21 mouse cellular contexts compared by ENCODE assay signal in genomic region chr12:116135906-116136305, GRCm38 (mm10).
"Had no signal": no experiment of that assay in that cellular context is flagged by ENCODE, and none has a peak within 500 bp of the region (broad histone marks: within the 10 kb centered on the region; RNA-seq: fewer than 3 reads in every experiment).

No protein-coding gene starts in this region.

- DNase-seq: kidney, adult 18-20 months; kidney, postnatal 25 days; liver; lung, adult 18-20 months; lung, postnatal 10 days; lung, postnatal 36 days; spleen, adult 18-20 months; thymus, postnatal 25 days had no signal

- H3K4me3 ChIP-seq: layer of hippocampus, adult 2 months; limb, embryonic 10.5 days; limb, embryonic 13.5 days; liver, embryonic 12.5 days; liver, embryonic 15.5 days; lung, embryonic 15.5 days; megakaryocyte, embryonic 14.5 days; midbrain, embryonic 10.5 days; midbrain, embryonic 13.5 days; stomach, embryonic 15.5 days had no signal

- H3K27ac ChIP-seq: kidney, postnatal 0 days; layer of hippocampus, adult 2 months; limb, embryonic 10.5 days; limb, embryonic 13.5 days; liver, embryonic 12.5 days; liver, embryonic 15.5 days; lung, embryonic 15.5 days; midbrain, embryonic 10.5 days; midbrain, embryonic 13.5 days; stomach, embryonic 15.5 days had no signal

- ATAC-seq: intestine, embryonic 16.5 days; liver, embryonic 12.5 days; midbrain, embryonic 13.5 days; midbrain, embryonic 16.5 days had no signal
